Mouse (Mus musculus) midbrain, embryonic 10.5 days (tissue): ENCODE data around the gene Tnxb. TPM values are rescaled to one million over a fixed set of nuclear protein-coding genes. Genes with fewer than 3 reads are reported as not detected.

Experiments used
- DNase-seq: peaks from one replicate; pipeline ENCODE4 v3.0.0-alpha.2; 2017; ENCODE audit warnings: low spot score
- H3K27ac ChIP-seq: fragments of 300-500 bp; sonication (generic); replicated peaks from 2 replicates; pipeline ENCODE4 v1.5.1; 2016; ENCODE audit warnings: mild to moderate bottlenecking
- H3K27me3 ChIP-seq: fragments of 300-500 bp; sonication (generic); 2 replicates; pipeline ENCODE4 v1.6.1; 2016; ENCODE audit warnings: low read depth, mild to moderate bottlenecking; ENCODE audit not compliant: poor library complexity, severe bottlenecking
- H3K36me3 ChIP-seq: fragments of 300-500 bp; sonication (generic); 2 replicates; pipeline ENCODE4 v1.6.1; 2016; ENCODE audit warnings: mild to moderate bottlenecking, moderate library complexity
- H3K4me1 ChIP-seq: fragments of 300-500 bp; sonication (generic); 2 replicates; pipeline ENCODE4 v1.6.1; 2016
- H3K4me3 ChIP-seq: fragments of 300-500 bp; sonication (generic); 2 replicates; pipeline ENCODE4 v1.5.1; 2016; ENCODE audit warnings: mild to moderate bottlenecking, moderate library complexity
- H3K9me3 ChIP-seq: fragments of 300-500 bp; sonication (generic); replicated peaks from 2 replicates; pipeline ENCODE4 v1.6.1; 2016; ENCODE audit warnings: mild to moderate bottlenecking
- WGBS: fragments of 180-500 bp; shearing (Covaris S2); methylation state at CpG from one replicate; pipeline ENCODE4 v1.1.7; 2016; 5-methylcytosine and 5-hydroxymethylcytosine counted together
- polyA plus RNA-seq: library from polyadenylated mRNA; unstranded; fragments of >200 nt; fragmentation: Nextera tagmentation; extraction: Ambion mirVana; gene quantifications from 2 replicates; pipeline ENCODE4 v1.2.1, GENCODE M21; 2016

Tnxb gene
- polyA plus RNA-seq, 1 experiment from 2014 or later = not detected

DNA sequence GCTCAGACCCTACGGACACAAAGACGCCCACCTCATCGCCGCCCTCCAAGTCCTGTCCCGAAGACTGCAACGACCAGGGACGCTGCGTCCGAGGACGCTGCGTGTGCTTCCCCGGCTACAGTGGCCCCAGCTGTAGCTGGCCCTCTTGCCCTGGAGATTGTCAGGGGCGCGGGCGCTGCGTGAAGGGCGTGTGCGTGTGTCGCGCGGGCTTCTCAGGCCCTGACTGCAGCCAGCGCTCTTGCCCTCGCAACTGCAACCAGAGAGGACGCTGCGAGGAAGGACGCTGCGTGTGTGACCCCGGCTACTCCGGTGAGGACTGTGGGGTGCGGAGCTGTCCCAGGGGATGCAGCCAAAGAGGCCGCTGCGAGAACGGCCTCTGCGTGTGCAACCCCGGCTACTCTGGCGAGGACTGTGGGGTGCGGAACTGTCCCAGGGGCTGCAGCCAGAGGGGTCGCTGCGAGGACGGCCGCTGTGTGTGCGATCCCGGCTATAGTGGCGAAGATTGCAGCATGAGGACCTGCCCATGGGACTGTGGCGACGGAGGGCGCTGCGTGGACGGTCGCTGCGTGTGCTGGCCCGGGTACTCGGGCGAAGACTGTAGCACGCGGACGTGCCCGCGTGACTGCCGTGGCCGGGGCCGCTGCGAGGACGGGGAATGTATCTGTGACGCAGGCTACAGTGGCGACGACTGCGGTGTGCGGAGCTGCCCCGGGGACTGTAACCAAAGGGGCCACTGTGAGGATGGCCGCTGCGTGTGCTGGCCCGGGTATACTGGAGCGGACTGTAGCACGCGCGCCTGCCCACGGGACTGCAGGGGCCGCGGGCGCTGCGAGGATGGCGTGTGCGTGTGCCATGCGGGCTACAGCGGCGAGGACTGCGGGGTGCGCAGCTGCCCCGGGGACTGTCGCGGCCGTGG is 1.1 kb downstream of the Tnxb start:
- H3K27me3 ChIP-seq = peaks cover 75% of the 10 kb centered on the region
- peaks cover 19% of the 10 kb centered on the region for H3K4me1 ChIP-seq
- peak; percentile 61 for DNase-seq
- no peaks in the 10 kb centered on the region for H3K36me3 ChIP-seq
- 9% methylated on average over 90 of the region's 93 CpGs for WGBS
- H3K9me3 ChIP-seq = no peaks in the 10 kb centered on the region
- peak overlapping the region; percentile 54 for H3K4me3 ChIP-seq
- no peak overlapping the region; the same call in 1 of the 2 replicates for H3K27ac ChIP-seq

DNA sequence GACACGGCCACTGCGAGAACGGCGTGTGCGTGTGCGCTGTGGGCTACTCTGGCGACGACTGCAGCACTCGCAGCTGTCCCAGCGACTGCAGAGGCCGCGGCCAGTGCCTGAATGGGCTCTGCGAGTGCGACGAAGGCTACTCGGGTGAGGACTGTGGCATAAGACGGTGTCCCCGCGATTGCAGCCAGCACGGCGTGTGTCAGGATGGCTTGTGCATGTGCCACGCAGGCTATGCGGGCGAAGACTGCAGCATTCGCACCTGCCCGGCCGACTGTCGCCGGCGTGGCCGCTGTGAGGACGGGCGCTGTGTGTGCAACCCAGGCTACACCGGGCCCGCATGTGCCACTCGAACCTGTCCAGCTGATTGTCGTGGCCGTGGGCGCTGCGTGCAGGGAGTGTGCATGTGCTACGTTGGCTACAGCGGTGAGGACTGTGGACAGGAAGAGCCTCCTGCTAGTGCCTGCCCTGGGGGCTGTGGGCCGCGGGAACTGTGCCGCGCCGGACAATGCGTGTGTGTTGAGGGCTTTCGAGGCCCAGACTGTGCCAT is 2.0 kb downstream of the Tnxb start:
- no peak overlapping the region for H3K27ac ChIP-seq
- H3K4me1 ChIP-seq = peaks cover 19% of the 10 kb centered on the region
- H3K9me3 ChIP-seq = no peaks in the 10 kb centered on the region
- peak overlapping the region; percentile 54 for H3K4me3 ChIP-seq
- 34% methylated on average over 49 of the region's 49 CpGs for WGBS
- no peak for DNase-seq
- peaks cover 78% of the 10 kb centered on the region for H3K27me3 ChIP-seq
- H3K36me3 ChIP-seq = no peaks in the 10 kb centered on the region

DNA sequence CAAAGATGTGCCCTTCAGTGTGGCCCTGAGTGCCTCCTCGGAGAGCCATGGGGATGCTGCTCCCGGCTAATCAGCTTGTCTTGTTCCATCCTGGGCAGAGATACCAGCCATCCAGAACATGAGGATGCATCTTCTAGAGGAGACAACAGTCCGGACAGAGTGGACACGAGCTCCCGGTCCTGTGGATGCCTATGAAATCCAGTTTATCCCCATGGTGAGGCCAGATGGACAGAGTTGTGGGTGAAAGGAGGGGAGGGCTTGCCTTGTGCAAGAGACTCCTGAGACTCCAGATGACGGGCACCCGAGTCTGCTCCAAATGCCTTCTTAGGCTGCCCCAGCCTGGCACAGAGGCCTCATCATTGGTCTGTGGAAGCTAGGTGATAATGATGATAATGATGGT is 2.8 kb downstream of the Tnxb start:
- H3K4me1 ChIP-seq = peaks cover 19% of the 10 kb centered on the region
- DNase-seq = no peak
- H3K36me3 ChIP-seq = no peaks in the 10 kb centered on the region
- no peaks in the 10 kb centered on the region for H3K9me3 ChIP-seq
- 90% methylated on average over 7 of the region's 7 CpGs for WGBS
- no peak overlapping the region for H3K4me3 ChIP-seq
- H3K27ac ChIP-seq = no peak overlapping the region
- peaks cover 78% of the 10 kb centered on the region for H3K27me3 ChIP-seq

DNA sequence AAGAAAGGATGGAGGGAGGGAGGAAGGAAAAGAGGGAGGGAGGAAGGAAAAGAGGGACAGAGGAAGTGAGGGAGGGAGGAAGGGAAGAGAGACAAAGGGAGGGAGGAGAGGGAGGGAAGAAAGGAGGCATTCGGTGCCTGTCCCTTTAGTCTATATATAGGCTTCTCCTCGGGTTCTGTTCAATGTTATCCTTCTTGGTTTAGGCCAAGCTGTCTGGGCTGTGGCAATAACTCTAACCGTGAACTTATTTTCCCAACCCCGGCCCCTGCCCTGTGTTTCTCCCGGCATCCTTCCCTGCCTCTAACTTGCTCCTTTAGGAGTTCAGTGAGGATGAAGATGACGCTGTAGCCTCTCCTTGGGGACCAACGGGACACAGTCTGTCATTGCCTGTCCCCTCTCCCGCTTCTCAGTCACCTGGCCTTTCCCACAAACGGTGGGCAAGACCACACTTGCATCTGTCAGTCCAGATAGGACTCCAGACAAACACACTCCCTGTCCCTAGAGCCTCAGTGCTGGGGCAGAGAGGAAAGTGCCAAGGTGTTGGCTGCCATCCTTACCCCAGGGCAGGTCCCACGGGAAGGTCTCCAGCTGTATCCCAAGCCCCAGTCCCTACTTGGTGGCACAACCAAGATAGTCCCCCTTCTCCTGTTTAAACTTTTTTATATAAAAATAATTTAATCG is 4.3 kb downstream of the Tnxb start:
- Histone ChIP-seq H3K4me1 (peaks cover 19% of the 10 kb centered on the region), H3K36me3 (no peaks in the 10 kb centered on the region), H3K9me3 (no peaks in the 10 kb centered on the region), H3K27me3 (peaks cover 79% of the 10 kb centered on the region), H3K27ac (no peak overlapping the region), H3K4me3 (no peak overlapping the region)
- 76% methylated on average over 11 of the region's 11 CpGs for WGBS
- DNase-seq = no peak

DNA sequence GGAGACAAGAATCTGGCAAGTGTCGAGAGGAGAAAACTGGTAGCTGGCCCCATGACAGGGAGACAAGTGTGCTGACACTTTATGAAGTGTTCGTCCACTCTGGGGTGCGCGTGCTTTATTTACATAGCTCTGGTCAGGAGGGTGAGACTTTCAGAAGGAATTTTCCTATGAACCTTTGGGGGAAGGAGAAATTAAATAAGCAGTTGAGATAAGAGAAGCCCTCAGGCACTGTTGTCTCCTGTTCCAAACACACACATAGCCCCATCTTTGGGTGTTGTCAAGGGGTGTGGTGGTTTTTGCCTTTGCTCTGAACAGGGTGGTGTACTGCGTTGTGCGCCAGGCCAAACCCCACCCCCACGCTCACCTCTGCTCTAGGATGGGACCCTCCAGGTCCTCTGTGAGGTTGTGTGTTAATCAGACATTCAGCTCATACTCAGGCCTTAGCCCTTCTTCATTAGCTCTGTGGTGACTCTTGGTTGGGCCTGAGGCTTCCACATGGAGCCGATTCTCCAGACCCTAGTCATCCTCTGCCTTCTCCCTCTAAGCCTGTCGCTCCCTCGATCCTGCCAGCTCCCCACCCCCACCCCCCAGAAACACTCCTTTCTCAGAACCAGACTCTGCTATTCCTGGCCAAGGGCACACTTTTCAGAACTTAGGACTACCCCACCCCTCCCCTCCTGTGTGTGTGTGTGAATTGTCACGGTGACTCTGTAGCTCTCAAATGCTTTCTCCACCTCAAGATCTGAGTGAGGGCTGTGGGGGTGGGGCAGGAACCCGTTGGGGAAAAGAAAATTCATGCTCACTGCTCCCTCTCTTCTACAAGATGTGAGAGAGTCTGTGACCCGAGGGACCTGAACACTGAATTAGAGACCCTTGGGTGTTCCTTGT is 5.1 kb downstream of the Tnxb start:
- Histone ChIP-seq H3K4me1 (peaks cover 25% of the 10 kb centered on the region), H3K27me3 (peaks cover 79% of the 10 kb centered on the region), H3K36me3 (no peaks in the 10 kb centered on the region), H3K9me3 (no peaks in the 10 kb centered on the region), H3K4me3 (no peak overlapping the region), H3K27ac (no peak overlapping the region)
- 82% methylated on average over 13 of the region's 13 CpGs for WGBS
- no peak for DNase-seq

DNA sequence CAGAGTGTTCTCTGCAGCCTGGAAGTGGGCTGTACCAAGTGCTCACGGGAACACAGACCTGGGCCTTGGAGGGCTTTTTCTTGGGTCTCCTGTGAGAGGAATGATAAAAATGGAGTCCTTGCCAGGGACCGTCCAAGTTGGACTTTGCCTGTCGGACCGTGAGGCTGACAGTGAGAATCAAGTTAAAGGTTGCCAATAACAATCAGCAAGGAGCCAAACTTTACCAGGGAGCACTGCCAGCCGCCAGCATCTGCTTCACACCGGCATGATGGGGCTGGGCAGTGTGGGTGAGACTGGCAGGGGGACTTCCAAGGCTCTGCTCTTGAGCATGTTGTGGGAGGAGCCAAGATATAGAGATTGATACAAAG is 5.7 kb downstream of the Tnxb start:
- peaks cover 22% of the 10 kb centered on the region for H3K4me1 ChIP-seq
- H3K9me3 ChIP-seq = no peaks in the 10 kb centered on the region
- 85% methylated on average over 6 of the region's 6 CpGs for WGBS
- no peaks in the 10 kb centered on the region for H3K36me3 ChIP-seq
- no peak overlapping the region for H3K27ac ChIP-seq
- peaks cover 75% of the 10 kb centered on the region for H3K27me3 ChIP-seq
- no peak overlapping the region for H3K4me3 ChIP-seq
- DNase-seq = no peak

DNA sequence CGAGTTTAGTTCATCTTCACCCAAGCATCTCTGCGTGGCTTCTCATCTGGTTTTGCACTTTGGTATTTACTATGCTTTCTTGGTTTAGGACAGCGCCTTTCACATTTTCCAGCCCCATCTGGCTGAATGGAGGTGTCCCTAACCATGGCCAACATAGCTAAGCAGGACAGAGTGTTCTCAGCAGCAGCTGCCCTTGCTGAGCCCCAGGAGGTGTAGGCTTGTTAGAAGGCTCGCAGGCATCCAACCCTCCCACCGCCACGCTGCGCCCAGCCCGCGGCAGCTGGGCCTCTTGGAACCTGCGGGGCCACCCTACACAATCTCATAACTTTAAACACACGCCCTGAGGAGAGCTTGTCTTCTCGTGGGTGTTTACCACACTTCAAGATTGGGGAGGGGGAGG is 6.3 kb downstream of the Tnxb start:
- Histone ChIP-seq H3K4me1 (peaks cover 16% of the 10 kb centered on the region), H3K27ac (no peak overlapping the region), H3K9me3 (no peaks in the 10 kb centered on the region), H3K4me3 (no peak overlapping the region), H3K36me3 (no peaks in the 10 kb centered on the region), H3K27me3 (peaks cover 69% of the 10 kb centered on the region)
- WGBS = 71% methylated on average over 12 of the region's 12 CpGs
- DNase-seq = no peak

DNA sequence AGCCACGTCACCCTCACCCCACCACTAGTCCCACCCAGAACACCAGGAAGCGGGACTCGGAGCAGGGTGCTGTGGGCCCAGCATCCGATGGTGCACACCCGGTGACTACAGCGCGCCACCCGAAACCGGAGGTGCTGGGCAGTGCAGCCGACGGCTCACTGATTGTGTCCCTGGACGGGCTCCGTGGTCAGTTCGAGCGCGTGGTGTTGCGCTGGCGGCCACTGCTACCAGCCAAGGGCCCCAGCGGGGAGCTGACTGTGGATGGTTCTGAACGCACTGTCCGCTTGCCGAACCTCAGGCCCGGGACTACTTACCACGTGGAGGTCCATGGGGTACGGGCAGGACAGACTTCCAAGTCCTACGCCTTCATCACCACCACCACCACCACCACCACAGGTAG is 9.9 kb downstream of the Tnxb start:
- no peak for DNase-seq
- WGBS = 80% methylated on average over 26 of the region's 26 CpGs
- H3K4me3 ChIP-seq = no peak overlapping the region
- peaks cover 10% of the 10 kb centered on the region; the same call in 1 of the 2 replicates for H3K4me1 ChIP-seq
- no peak overlapping the region for H3K27ac ChIP-seq
- H3K27me3 ChIP-seq = peaks cover 34% of the 10 kb centered on the region
- H3K9me3 ChIP-seq = no peaks in the 10 kb centered on the region
- no peaks in the 10 kb centered on the region for H3K36me3 ChIP-seq

DNA sequence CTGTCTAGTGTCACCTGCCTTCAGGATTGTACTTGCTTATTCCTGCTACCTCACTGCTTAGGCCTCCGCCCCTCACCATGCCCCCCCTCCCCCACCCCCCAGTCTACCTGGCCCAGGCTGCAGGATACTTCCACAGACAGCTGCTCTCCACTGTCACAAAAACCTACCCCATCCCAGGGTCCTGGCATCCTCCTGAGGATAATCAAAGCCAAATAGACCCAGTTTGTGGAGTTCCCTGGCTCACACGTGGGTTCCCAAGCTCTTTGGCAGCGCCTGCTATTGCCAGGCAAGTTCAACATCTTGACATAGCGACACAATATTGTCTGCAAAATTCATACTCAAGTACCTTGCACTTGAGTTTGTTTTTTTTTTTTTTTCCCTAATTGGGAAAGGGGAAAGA is 10.3 kb downstream of the Tnxb start:
- Histone ChIP-seq H3K4me3 (no peak overlapping the region), H3K9me3 (no peaks in the 10 kb centered on the region), H3K36me3 (no peaks in the 10 kb centered on the region), H3K4me1 (peaks cover 10% of the 10 kb centered on the region; the same call in 1 of the 2 replicates), H3K27me3 (peaks cover 30% of the 10 kb centered on the region), H3K27ac (no peak overlapping the region)
- 87% methylated on average over 4 of the region's 4 CpGs for WGBS
- DNase-seq = no peak

DNA sequence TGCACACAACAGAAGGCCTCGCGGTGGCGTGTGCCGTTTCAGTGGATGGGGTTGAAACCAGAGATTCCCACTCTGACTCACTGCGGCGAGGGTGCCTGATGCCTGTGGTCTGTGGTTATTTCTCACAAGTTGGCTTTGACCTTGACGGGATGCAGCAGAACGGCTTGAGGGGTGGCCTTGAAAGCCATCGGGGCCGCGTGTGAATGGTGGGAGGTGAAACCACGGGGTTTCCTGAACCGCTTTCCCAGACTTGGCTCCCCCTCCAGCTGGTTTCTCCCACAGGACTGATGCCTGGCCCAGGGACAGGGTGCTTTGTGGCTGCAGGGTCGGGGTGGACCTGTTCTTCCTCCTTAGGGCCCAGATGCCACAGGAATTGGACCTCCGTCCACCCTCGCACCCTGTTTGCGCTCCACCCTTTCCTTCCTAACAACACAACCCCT is 10.8 kb downstream of the Tnxb start:
- Histone ChIP-seq H3K4me1 (peaks cover 10% of the 10 kb centered on the region; the same call in 1 of the 2 replicates), H3K27ac (no peak overlapping the region), H3K36me3 (no peaks in the 10 kb centered on the region), H3K27me3 (peaks cover 25% of the 10 kb centered on the region), H3K4me3 (no peak overlapping the region), H3K9me3 (no peaks in the 10 kb centered on the region)
- DNase-seq = no peak
- 83% methylated on average over 17 of the region's 17 CpGs for WGBS

DNA sequence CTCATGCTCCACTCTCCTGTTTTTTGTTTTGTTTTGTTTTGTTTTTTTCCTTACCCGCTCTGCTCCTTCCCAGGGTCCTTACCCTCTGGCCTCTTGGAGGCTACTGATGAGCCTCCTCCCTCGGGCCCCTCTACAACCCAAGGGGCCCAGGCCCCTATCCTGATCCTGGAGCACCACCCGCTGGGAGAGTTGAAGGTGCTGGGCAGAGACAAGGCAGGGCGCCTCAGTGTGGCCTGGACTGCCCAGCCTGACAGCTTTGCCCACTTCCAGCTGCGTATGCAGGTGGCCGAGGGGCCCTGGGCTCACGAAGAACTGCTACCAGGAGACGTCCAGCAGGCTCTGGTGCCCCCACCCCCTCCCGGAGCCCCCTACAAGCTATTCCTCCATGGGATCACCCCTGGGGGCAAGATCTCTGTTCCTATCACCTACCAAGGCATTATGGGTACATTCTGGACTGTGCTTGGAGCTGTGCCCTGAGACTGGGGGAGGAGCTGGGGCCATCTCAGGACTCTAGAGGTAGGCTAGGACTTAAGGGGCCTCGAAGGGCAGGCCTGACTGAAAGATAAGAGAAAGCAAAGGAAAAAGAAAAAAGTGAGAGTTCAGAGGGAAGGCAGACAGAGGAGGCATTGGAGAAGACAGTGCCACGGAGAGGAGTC is 11.7 kb downstream of the Tnxb start:
- DNase-seq = no peak
- Histone ChIP-seq H3K4me1 (peaks cover 10% of the 10 kb centered on the region; the same call in 1 of the 2 replicates), H3K27ac (no peak overlapping the region; the same call in 1 of the 2 replicates), H3K27me3 (peaks cover 22% of the 10 kb centered on the region), H3K36me3 (no peaks in the 10 kb centered on the region), H3K9me3 (no peaks in the 10 kb centered on the region), H3K4me3 (no peak overlapping the region)
- 75% methylated on average over 11 of the region's 11 CpGs for WGBS

DNA sequence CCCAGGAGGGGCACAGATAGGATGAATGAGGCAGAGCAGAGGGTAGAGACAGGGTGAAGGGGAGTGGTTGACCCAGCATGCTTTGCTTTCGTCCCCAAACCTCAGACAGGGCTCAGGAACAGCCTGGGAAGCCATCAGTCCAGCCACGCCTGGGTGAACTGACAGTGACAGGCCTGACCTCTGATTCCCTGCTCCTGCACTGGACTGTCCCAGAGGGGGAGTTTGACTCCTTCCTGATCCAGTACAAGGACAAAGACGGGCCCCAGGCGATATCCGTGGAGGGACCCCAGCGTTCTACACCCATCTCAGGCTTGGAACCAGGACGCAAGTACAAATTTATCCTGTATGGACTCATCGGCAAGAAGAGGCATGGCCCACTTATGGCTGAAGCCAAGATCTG is 12.8 kb downstream of the Tnxb start:
- no peak overlapping the region for H3K4me3 ChIP-seq
- H3K4me1 ChIP-seq = peaks cover 10% of the 10 kb centered on the region; the same call in 1 of the 2 replicates
- H3K27ac ChIP-seq = no peak overlapping the region; the same call in 1 of the 2 replicates
- H3K36me3 ChIP-seq = no peaks in the 10 kb centered on the region
- 0 out of 2 replicates have a peak, but pooled peaks cover 4% of the 10 kb centered on the region for H3K9me3 ChIP-seq
- no peak for DNase-seq
- peaks cover 20% of the 10 kb centered on the region for H3K27me3 ChIP-seq
- 74% methylated on average over 8 of the region's 8 CpGs for WGBS
